Mouse (Mus musculus) left cerebral cortex, postnatal 36 days (tissue): ENCODE data around the gene Rnf180. TPM values are rescaled to one million over a fixed set of nuclear protein-coding genes. Genes with fewer than 3 reads are reported as not detected.

Experiments
- DNase-seq, 2 experiments: peaks; one replicate each; pipeline ENCODE4 v3.0.0; 2021 to 2022; ENCODE audit warnings: low spot score in 2 of 2, mixed read lengths in 1 of 2
- intact Hi-C: fragments of 180-260 bp; cut with DNase I; formaldehyde crosslinking; loops from one replicate; pipeline ENCODE4 v1.15.1; 2025
- total RNA-seq, 2 experiments: library from RNA; stranded (reverse); gene quantifications; 2 replicates each; pipeline ENCODE4 v1.2.3; 2021

Rnf180 gene
- total RNA-seq, 2 experiments from 2014 or later = 18.6 to 19.3 TPM

DNA sequence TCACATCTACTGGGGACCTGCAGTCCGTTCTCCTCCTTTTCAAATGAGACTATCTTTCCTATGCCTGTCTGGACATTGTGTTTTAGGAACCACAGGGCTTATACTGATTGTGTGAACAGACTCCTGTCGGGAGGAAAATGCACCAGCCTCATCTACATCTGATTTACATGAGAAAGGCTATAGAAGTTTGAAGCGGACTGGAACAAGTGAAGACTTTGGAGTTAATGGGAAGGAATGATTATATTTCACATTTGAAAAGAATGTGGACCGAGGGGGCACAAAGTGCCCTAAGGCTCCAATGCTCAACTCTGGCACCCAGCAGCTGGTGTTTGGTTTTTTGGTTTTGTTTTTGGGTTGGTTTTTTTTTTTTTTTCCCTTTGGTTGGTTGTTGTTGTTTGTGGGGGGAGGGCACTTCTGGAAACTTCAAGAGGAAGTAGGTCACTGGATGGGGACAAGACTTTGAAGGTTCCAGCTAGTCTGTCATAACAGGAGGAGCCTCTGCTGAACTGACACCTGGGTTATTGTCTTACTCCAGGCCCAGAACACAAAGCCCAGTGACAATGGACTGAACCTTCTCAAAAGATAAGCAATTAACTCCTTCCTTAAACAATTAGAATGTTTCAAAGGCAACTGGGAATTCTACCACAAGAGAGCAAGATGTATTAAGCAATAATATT is 37.7 kb downstream of the Rnf180 start:
- intact Hi-C loops = no loop called here
- DNase-seq = no peak

DNA sequence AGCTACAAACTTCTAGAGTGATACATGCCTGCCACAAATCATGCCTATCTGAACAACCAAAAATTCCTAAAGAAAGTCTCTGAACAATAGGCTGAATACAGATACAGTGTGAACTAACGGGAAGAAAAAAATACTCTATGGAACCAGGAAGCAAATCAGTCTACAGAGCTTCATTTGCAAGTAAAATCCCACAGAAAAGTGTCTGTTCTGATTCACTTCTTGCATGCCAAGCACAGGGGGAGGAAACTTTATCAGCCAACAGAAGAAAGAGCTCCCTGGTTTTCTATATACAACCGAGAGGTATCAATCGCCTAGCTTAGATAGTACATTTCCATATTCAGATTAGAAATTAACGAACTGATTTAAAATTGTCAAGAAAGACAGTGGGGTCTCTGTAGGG is 43.8 kb downstream of the Rnf180 start:
- DNase-seq = no peak
- intact Hi-C loops = no loop called here

- intact Hi-C loops = no loop called here
Measured at GRCm38 (mm10) chr13:105250264-105250663, 44.4 kb downstream of the Rnf180 start.

DNA sequence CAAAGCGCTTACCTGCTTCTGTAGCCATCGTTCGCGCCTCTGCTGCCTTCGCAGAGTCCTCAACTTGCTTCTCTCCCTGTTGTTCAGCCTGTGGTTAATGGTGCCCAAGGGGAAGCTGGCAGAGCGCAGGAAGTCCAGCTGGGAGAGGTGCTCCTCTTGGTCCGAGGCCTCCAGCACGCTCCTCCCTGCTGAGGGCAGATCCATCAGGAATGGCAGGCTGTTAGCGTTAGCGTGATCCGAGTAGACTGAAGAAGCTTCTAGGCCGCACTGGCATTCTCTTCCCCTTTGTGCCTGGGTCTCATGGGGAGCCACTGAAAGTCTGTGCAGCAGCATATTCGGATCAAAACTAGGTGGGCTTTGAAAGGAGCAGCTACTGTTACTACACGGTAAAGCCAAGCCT is 45.0 kb downstream of the Rnf180 start:
- intact Hi-C loops = loop anchor here (5.0 kb wide), 1 partner anchor 307 kb away; no protein-coding TSS in a partner anchor
- DNase-seq = no peak

More at GRCm38 (mm10) chr13:105250264-105250663, 44.4 kb downstream of the Rnf180 start:
- DNase-seq = no peak

DNA sequence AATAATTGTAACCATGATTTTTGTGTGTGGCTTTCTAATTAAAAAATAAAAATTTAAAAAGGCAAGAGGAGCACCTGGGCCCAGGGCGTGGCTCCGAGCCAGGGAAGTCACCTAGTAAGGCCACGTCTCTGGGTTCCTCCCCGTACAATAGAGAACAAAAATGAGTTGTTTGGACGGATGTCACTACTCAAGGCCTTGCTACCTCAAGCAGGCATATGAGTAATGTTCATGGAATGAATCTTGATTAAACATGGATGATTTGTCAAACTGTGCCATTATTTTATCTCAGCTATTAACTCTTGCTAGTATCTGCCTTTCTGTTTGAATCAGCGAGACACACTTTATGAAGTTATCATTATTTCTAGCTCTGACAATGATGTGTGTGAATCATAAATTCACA is 46.9 kb downstream of the Rnf180 start:
- intact Hi-C loops = loop anchor here (5.0 kb wide), 1 partner anchor 305 kb away; no protein-coding TSS in a partner anchor
- DNase-seq = no peak

GRCm38 (mm10) chr13:105240810-105241209 is 53.8 kb downstream of the Rnf180 start:
- no peak for DNase-seq
- intact Hi-C loops = no loop called here

GRCm38 (mm10) chr13:105227126-105227525 is 67.5 kb downstream of the Rnf180 start:
- intact Hi-C loops = no loop called here

GRCm38 (mm10) chr13:105224048-105224447 is 70.6 kb downstream of the Rnf180 start:
- intact Hi-C loops = loop anchor here (5.0 kb wide), 2 partner anchors 172 to 277 kb away; partner anchors contain the start of gene Rgs7bp
- no peak for DNase-seq

More at GRCm38 (mm10) chr13:105227126-105227525, 67.5 kb downstream of the Rnf180 start:
- no peak for DNase-seq

DNA sequence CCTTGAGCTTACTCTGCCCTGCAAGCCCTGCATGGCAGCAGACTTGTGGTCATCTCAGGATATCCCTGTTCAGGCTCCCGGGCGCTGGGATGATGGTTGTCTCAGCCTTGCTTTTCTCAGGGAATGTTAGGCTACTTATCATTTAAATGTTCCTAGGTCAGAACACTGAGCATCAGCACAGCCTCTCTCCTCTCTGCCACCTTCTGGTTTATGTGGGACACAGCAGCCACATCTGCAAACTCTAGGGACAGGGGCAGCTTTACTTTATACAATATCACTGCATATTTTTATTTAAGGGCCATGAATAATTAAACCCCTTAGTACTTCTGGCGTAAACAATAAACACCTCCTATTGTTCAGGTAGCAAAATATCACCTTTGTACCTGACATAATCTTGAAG is 71.5 kb downstream of the Rnf180 start:
- no peak for DNase-seq
- intact Hi-C loops = loop anchor here (5.0 kb wide), 2 partner anchors 171 to 276 kb away; partner anchors contain the start of gene Rgs7bp

DNA sequence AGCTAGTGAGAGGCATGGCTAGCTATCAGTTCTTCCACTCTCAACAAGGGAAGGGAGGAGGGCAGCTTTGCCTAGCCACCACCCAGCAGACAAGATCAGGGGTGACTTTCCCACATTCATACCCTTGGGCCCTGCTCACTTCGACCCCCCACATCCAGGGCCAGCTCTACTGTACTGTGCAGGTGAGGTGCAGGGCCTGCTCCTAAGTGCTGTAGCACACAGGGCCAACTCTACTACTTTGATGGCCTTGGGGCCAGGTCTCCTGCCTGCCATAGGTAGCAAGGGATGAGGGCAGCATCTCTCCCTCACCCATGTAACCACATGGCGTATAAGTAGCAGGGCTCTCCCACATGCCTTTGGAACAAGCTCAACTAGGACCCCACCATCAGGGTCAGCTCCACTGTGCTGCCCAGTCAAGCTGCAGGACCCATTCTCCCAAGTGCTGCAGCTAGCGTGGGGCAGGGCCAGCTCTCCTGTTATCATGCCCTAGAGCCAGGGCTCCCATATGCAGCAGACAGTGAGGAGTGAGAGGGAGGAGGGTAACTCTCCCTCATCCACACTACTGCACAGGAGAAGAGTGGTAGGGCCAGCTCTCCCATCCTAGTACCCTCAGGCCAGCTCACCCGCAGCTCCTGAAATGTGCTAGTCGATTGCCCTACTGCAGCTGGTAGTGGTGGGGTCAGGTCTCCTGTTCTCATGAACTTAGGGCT is 72.4 kb downstream of the Rnf180 start:
- no peak for DNase-seq
- intact Hi-C loops = loop anchor here (5.0 kb wide), 2 partner anchors 170 to 275 kb away; partner anchors contain the start of gene Rgs7bp

- intact Hi-C loops = no loop called here
- DNase-seq = no peak
Measured at GRCm38 (mm10) chr13:105210746-105211145, 83.9 kb downstream of the Rnf180 start.

DNA sequence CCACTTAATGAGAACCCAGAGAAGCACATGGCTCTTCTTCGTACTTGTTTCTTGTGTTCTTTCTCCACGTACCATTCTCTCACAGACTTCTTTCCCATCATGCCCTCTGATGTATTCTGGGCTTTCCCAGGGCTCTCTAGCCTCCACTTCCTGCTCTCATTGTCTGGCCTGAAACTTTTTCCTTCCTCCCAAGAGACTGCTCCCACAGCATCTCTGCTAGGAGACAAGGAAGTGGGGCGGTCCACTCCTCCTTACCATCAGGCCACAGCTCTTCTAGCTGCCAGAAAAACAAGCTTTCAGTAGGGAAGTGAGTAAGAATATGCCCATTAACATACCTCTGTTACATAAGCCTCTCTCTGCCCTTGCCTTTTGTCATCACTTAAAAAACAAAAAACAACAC is 90.8 kb downstream of the Rnf180 start:
- intact Hi-C loops = no loop called here
- no peak for DNase-seq

GRCm38 (mm10) chr13:105198658-105199057 is 96.0 kb downstream of the Rnf180 start:
- intact Hi-C loops = no loop called here

DNA sequence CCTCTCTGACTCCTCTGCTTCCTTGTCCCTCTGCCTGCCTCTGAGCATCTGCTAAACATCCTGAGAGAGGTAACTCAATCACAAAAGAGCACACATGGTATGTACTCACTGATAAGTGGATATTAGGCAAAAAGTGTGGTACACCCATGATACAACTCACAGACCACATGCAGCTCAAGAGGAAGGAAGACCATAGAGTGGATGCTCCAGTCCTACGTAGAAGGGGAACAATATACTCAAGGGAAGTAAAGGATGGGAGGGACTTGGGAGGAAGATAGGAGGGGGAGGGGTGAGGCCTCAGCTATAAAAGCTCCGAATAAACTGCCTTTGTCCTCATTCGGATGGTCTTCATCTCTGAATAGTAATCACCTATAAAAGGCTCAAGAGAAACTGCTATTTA is 96.6 kb downstream of the Rnf180 start:
- no peak for DNase-seq
- intact Hi-C loops = no loop called here

More at GRCm38 (mm10) chr13:105198658-105199057, 96.0 kb downstream of the Rnf180 start:
- DNase-seq = no peak

DNA sequence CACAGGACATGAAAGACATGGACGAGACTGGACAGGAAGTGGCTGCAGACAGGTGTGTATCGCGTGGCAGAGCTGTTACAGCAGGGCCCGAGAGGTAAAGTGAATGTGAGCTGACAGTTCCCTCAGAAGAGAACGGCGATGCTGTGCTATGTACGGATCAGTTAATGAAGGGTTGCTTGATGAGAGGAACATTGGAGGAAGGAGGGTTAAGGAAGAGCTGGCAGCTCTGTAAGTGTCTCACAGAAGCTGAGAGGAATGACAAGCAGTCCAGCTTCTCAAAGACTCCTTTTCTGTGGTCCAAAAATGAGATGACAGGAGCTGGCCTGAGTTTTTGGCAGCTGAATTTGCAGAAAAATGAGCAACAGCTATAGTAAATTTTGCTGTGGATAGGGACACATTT is 101.0 kb downstream of the Rnf180 start:
- no peak for DNase-seq
- intact Hi-C loops = no loop called here

DNA sequence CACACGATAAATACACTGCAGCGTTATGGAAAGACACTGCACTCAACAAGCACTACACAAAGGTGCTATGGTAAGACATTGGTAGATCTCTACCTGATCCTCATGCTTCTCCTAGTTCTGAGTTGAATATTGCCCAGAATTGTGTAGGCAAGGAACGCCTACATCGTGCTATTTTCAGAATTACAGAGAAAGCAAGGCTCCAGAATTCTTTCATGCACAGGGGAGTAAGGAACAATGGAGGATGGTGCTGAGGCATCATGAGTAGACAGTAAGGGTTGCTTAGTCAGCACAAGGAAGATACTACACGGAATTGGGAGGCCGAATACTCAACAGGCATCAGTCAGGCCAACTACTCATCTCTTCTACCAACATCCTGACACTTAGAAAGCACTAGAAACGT is 105.9 kb downstream of the Rnf180 start:
- intact Hi-C loops = no loop called here
- no peak for DNase-seq

DNA sequence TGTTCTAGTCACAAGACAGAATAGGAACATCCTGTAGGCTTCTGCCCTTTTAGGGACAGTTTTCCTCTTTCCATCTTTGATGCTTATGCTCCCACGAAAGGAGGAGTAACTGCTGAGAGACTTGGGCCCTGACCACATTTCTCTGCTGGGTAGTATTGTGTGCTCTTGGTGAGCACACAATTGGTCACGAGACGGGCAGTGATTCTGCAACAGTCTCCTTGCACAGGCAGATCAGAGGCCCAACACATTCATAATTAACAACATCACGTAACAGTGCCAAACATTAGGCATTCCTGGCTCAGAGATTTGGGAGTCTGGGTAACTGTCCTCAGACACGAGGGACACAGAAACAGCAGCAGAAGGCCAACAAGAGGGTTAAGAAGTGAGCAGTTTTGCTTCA is 113.8 kb downstream of the Rnf180 start:
- intact Hi-C loops = no loop called here
- no peak for DNase-seq

GRCm38 (mm10) chr13:105165441-105165840 is 129.2 kb downstream of the Rnf180 start:
- intact Hi-C loops = no loop called here
- DNase-seq = no peak

DNA sequence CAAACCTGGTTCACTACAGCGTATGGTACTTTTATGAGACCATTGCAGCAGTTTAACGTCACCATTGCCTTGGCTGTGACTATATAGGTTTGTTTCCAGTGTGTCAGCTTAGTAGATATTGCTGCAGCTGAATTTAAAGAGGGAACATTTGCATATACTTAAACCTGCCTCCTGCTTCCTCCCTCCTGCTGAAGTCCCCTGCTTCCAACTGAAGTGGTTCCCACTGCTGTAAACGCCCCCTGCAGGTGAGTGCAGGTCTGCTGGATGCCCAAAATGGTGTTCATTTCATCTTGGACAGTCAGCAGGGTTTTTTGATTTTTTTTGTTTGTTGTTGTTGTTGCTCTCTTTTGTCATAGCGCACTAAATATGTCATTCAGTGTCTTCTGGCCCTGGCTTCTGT is 140.7 kb downstream of the Rnf180 start:
- no peak for DNase-seq
- intact Hi-C loops = no loop called here

DNA sequence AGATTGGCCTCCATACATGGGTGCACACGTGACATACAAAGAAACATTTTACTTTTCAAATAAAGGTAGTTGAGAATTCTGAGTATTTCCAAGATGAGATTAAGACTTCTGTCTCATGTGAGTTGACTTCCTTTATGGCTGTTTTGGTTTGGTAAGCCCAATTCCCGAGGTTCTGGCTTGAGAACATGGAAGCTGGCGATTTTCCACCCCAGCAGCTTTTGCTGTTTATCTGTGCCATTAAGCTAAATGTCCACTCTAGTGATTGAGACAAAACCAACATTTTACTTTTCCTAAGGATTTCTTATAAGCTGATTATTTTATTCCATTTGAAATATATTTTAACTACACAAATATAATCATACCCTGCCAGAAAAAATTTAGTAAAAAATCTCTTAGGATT is 144.6 kb downstream of the Rnf180 start:
- DNase-seq = no peak
- intact Hi-C loops = no loop called here
